Mouse (Mus musculus) activated CD4-positive, CD25-positive, alpha-beta regulatory T cell, adult 4 months (primary cell): ENCODE measurements at regions not wholly inside any gene's neighbourhood (a gene's known extent, or its start where the extent isn't known, plus 50 kb on each side); places are given as distances from the start of the nearest gene placed in this dataset.

Experiments
- ATAC-seq: one replicate; pipeline ENCODE4 v1.8.0; 2017

GRCm38 (mm10) chr17:45285621-45286189 lies 147.8 kb downstream of the Cdc5l start:
- no peak for ATAC-seq

- ATAC-seq, result no peak
These were observed 152.0 kb downstream of the Cdc5l start for GRCm38 (mm10) chr17:45281554-45281953.

- no peak for ATAC-seq
These were observed 153.7 kb downstream of the Cdc5l start for GRCm38 (mm10) chr17:45279811-45280205.

- ATAC-seq, result no peak
These were observed 154.3 kb downstream of the Cdc5l start for GRCm38 (mm10) chr17:45279075-45279810.

- ATAC-seq, result no peak
These were observed 156.0 kb downstream of the Cdc5l start for GRCm38 (mm10) chr17:45277516-45277915.

GRCm38 (mm10) chr17:45276686-45277405 lies 156.7 kb downstream of the Cdc5l start:
- no peak for ATAC-seq

GRCm38 (mm10) chr17:45274894-45275293 lies 158.6 kb downstream of the Cdc5l start:
- ATAC-seq, result no peak

- no peak for ATAC-seq
These were observed 166.8 kb downstream of the Cdc5l start for GRCm38 (mm10) chr17:45266776-45267175.

GRCm38 (mm10) chr17:45265587-45265986 lies 167.9 kb downstream of the Cdc5l start:
- no peak for ATAC-seq

- no peak for ATAC-seq
These were observed 169.1 kb downstream of the Cdc5l start for GRCm38 (mm10) chr17:45264434-45264833.

GRCm38 (mm10) chr17:45260421-45260820 lies 173.1 kb downstream of the Cdc5l start:
- no peak for ATAC-seq

GRCm38 (mm10) chr17:45258007-45258406 lies 175.5 kb downstream of the Cdc5l start:
- no peak for ATAC-seq

- ATAC-seq, result no peak
These were observed 180.8 kb downstream of the Cdc5l start for GRCm38 (mm10) chr17:45252593-45253230.

GRCm38 (mm10) chr17:45251034-45251730 lies 182.4 kb downstream of the Cdc5l start:
- ATAC-seq, result peak; percentile 46

- ATAC-seq, result no peak
These were observed 183.1 kb downstream of the Cdc5l start for GRCm38 (mm10) chr17:45250450-45250849.

- no peak for ATAC-seq
These were observed 186.1 kb downstream of the Cdc5l start for GRCm38 (mm10) chr17:45247142-45248137.

GRCm38 (mm10) chr17:45244870-45245269 lies 188.7 kb downstream of the Cdc5l start:
- ATAC-seq, result no peak

GRCm38 (mm10) chr17:45243103-45243502 lies 190.4 kb downstream of the Cdc5l start:
- ATAC-seq, result no peak

GRCm38 (mm10) chr17:45242076-45242475 lies 191.5 kb downstream of the Cdc5l start:
- ATAC-seq, result no peak

- no peak for ATAC-seq
These were observed 192.5 kb downstream of the Cdc5l start for GRCm38 (mm10) chr17:45240963-45241543.

- no peak for ATAC-seq
These were observed 193.0 kb downstream of the Cdc5l start for GRCm38 (mm10) chr17:45240545-45240944.
